Mouse (Mus musculus) heart, embryonic 11.5 days (tissue): ENCODE results near the gene Rdh16. TPM values are rescaled to one million over a fixed set of nuclear protein-coding genes. Genes with fewer than 3 reads are reported as not detected.
"Not testable (repeated sequence)": the region's sequence is repeated elsewhere in the genome, so short reads cannot be mapped to it uniquely, and the experiment has no call there.

Experiments used
- ATAC-seq: fragments of 200-750 bp; cut with Nextera tagmentation; replicated peaks from 2 replicates; pipeline ENCODE4 v1.8.0; 2017; ENCODE audit warnings: moderate library complexity; ENCODE audit not compliant: insufficient number of reproducible peaks, low FRiP score, low TSS enrichment
- H3K27ac ChIP-seq: fragments of 300-500 bp; sonication (generic); 2 replicates; pipeline ENCODE4 v1.5.1; 2014; ENCODE audit warnings: mild to moderate bottlenecking, low read depth, low read length
- H3K27me3 ChIP-seq: fragments of 300-500 bp; sonication (generic); 2 replicates; pipeline ENCODE4 v1.6.1; 2014; ENCODE audit warnings: mild to moderate bottlenecking, low read length, mixed read lengths; ENCODE audit not compliant: control insufficient read depth, insufficient read depth
- H3K36me3 ChIP-seq: fragments of 300-500 bp; sonication (generic); 2 replicates; pipeline ENCODE4 v1.6.1; 2014; ENCODE audit warnings: mild to moderate bottlenecking, low read length, moderate library complexity, mixed read lengths; ENCODE audit not compliant: control insufficient read depth, insufficient read depth
- H3K4me1 ChIP-seq: fragments of 300-500 bp; sonication (generic); 2 replicates; pipeline ENCODE4 v1.6.1; 2014; ENCODE audit warnings: low read length; ENCODE audit not compliant: control insufficient read depth, insufficient read depth
- H3K4me2 ChIP-seq: fragments of 300-500 bp; sonication (generic); 2 replicates; pipeline ENCODE4 v1.6.1; 2014; ENCODE audit warnings: mild to moderate bottlenecking, moderate library complexity
- H3K4me3 ChIP-seq: fragments of 300-500 bp; sonication (generic); 2 replicates; pipeline ENCODE4 v1.5.1; 2014; ENCODE audit warnings: low read depth, low read length
- H3K9ac ChIP-seq: fragments of 300-500 bp; sonication (generic); 2 replicates; pipeline ENCODE4 v1.6.1; 2014; ENCODE audit warnings: mild to moderate bottlenecking, low read depth, low read length, moderate library complexity
- H3K9me3 ChIP-seq: fragments of 300-500 bp; sonication (generic); replicated peaks from 2 replicates; pipeline ENCODE4 v1.6.1; 2016; ENCODE audit warnings: low read length; ENCODE audit not compliant: control insufficient read depth
- WGBS: fragments of 180-500 bp; shearing (Covaris S2); extraction: QIAGEN DNeasy Blood & Tissue Kit; methylation state at CpG from one replicate; pipeline ENCODE4 v1.1.7; 2014; ENCODE audit not compliant: insufficient replicate concordance; 5-methylcytosine and 5-hydroxymethylcytosine counted together
- polyA plus RNA-seq: library from polyadenylated mRNA; unstranded; fragments of >200 nt; fragmentation: Nextera tagmentation; extraction: Ambion mirVana; gene quantifications from 2 replicates; pipeline ENCODE4 v1.2.1, GENCODE M21; 2014

Rdh16 gene
- polyA plus RNA-seq, 1 experiment from 2014 or later: not detected

GRCm38 (mm10) chr10:127878262-127879057, 77.5 kb downstream of the Rdh16 start:
- Histone ChIP-seq H3K4me3 (no peak overlapping the region), H3K27ac (no peak overlapping the region), H3K4me1 (no peaks in the 10 kb centered on the region; the same call in 1 of the 2 replicates), H3K36me3 (no peaks in the 10 kb centered on the region), H3K27me3 (no peaks in the 10 kb centered on the region), H3K9me3 (no peaks in the 10 kb centered on the region), H3K9ac (no peak overlapping the region), H3K4me2 (no peak overlapping the region)
- WGBS: 47% methylated on average over 3 of the region's 3 CpGs
- no peak; the same call in 1 of the 2 replicates for ATAC-seq

GRCm38 (mm10) chr10:127879155-127879688, 78.3 kb downstream of the Rdh16 start:
- H3K4me2 ChIP-seq: no peak overlapping the region

GRCm38 (mm10) chr10:127881041-127881440, 80.1 kb downstream of the Rdh16 start:
- Histone ChIP-seq H3K4me2 (no peak overlapping the region), H3K4me1 (no peaks in the 10 kb centered on the region; the same call in 1 of the 2 replicates), H3K4me3 (no peak overlapping the region), H3K27ac (no peak overlapping the region), H3K36me3 (no peaks in the 10 kb centered on the region), H3K9ac (no peak overlapping the region), H3K9me3 (no peaks in the 10 kb centered on the region), H3K27me3 (no peaks in the 10 kb centered on the region)
- 87% methylated on average over 4 of the region's 4 CpGs for WGBS
- ATAC-seq: no peak

More at GRCm38 (mm10) chr10:127879155-127879688, 78.3 kb downstream of the Rdh16 start:
- no peak overlapping the region for H3K4me3 ChIP-seq
- no peak overlapping the region for H3K9ac ChIP-seq
- no peaks in the 10 kb centered on the region for H3K27me3 ChIP-seq
- 75% methylated on average over 3 of the region's 3 CpGs for WGBS
- peak; percentile 55 for ATAC-seq
- no peaks in the 10 kb centered on the region for H3K9me3 ChIP-seq
- no peaks in the 10 kb centered on the region for H3K36me3 ChIP-seq
- no peak overlapping the region for H3K27ac ChIP-seq
- no peaks in the 10 kb centered on the region; the same call in 1 of the 2 replicates for H3K4me1 ChIP-seq

- Histone ChIP-seq H3K4me2 (no peak overlapping the region), H3K9me3 (no peaks in the 10 kb centered on the region; the same call in 1 of the 2 replicates), H3K4me3 (no peak overlapping the region), H3K36me3 (no peaks in the 10 kb centered on the region), H3K9ac (no peak overlapping the region), H3K27me3 (no peaks in the 10 kb centered on the region), H3K27ac (no peak overlapping the region), H3K4me1 (no peaks in the 10 kb centered on the region)
- WGBS: 81% methylated on average over 1 of the region's 1 CpGs
- no peak for ATAC-seq
Measured at GRCm38 (mm10) chr10:127886551-127886950, 85.6 kb downstream of the Rdh16 start.

- Histone ChIP-seq H3K27ac (no peak overlapping the region), H3K27me3 (no peaks in the 10 kb centered on the region), H3K4me3 (no peak overlapping the region), H3K4me2 (no peak overlapping the region), H3K4me1 (no peaks in the 10 kb centered on the region), H3K9ac (no peak overlapping the region), H3K9me3 (no peaks in the 10 kb centered on the region; the same call in 1 of the 2 replicates), H3K36me3 (no peaks in the 10 kb centered on the region)
- WGBS: 71% methylated on average over 4 of the region's 4 CpGs
- ATAC-seq: no peak
Measured at GRCm38 (mm10) chr10:127886971-127887370, 86.0 kb downstream of the Rdh16 start.

GRCm38 (mm10) chr10:127888605-127889004, 87.7 kb downstream of the Rdh16 start, which contains the start of gene Rdh7:
TSS of gene Rdh7 (minus strand) at chr10:127888817.
- Histone ChIP-seq H3K4me3 (no peak within 1 kb of the TSS), H3K27me3 (no peaks in the 10 kb centered on the region), H3K4me1 (no peaks in the 10 kb centered on the region), H3K27ac (no peak within 1 kb of the TSS), H3K36me3 (no peaks in the 10 kb centered on the region), H3K9me3 (no peaks in the 10 kb centered on the region; the same call in 1 of the 2 replicates), H3K9ac (no peak within 1 kb of the TSS), H3K4me2 (no peak within 1 kb of the TSS)
- no peak for ATAC-seq

- Histone ChIP-seq H3K9ac (no peak overlapping the region), H3K9me3 (no peaks in the 10 kb centered on the region; the same call in 1 of the 2 replicates), H3K27ac (no peak overlapping the region), H3K4me1 (no peaks in the 10 kb centered on the region), H3K4me3 (no peak overlapping the region), H3K27me3 (no peaks in the 10 kb centered on the region), H3K4me2 (no peak overlapping the region), H3K36me3 (no peaks in the 10 kb centered on the region)
- ATAC-seq: no peak
- 60% methylated on average over 1 of the region's 1 CpGs for WGBS
Measured at GRCm38 (mm10) chr10:127891481-127891880, 90.5 kb downstream of the Rdh16 start.

GRCm38 (mm10) chr10:127893163-127894022, 92.4 kb downstream of the Rdh16 start:
- H3K27ac ChIP-seq, H3K4me3 ChIP-seq, H3K4me1 ChIP-seq, H3K27me3 ChIP-seq, ATAC-seq, H3K9me3 ChIP-seq, H3K4me2 ChIP-seq, H3K36me3 ChIP-seq, H3K9ac ChIP-seq: not testable (repeated sequence)
- 50% methylated on average over 5 of the region's 5 CpGs for WGBS
